Mouse (Mus musculus) liver, embryonic 14.5 days (tissue): ENCODE data around the gene Lingo2. TPM values are rescaled to one million over a fixed set of nuclear protein-coding genes. Genes with fewer than 3 reads are reported as not detected.

ENCODE experiments used
- ATAC-seq: fragments of 200-750 bp; cut with Nextera tagmentation; 2 replicates; pipeline ENCODE4 v1.8.0; 2017; ENCODE audit warnings: moderate number of reproducible peaks, mild to moderate bottlenecking, moderate library complexity; ENCODE audit not compliant: insufficient read depth
- DNase-seq, 3 experiments: peaks; one replicate each; pipeline ENCODE4 v3.0.0-alpha.2; 2012 to 2013; ENCODE audit warnings: low read depth in 3 of 3, low spot score in 3 of 3
- H3K27ac ChIP-seq: fragments of 300-500 bp; sonication (generic); 2 replicates; pipeline ENCODE4 v1.5.1; 2014; ENCODE audit warnings: moderate library complexity, mild to moderate bottlenecking, control low read depth, inconsistent platforms
- H3K27me3 ChIP-seq: fragments of 300-500 bp; sonication (generic); 2 replicates; pipeline ENCODE4 v1.6.1; 2014; ENCODE audit warnings: mild to moderate bottlenecking, low read length, moderate library complexity; ENCODE audit not compliant: control insufficient read depth, insufficient read depth
- H3K36me3 ChIP-seq: fragments of 300-500 bp; sonication (generic); replicated peaks from 2 replicates; pipeline ENCODE4 v1.6.1; 2014; ENCODE audit warnings: low read depth; ENCODE audit not compliant: control insufficient read depth, insufficient read depth
- H3K4me1 ChIP-seq, 2 experiments: fragments of 200-500 bp in 1 of 2; fragments of 300-500 bp in 1 of 2; sonication (generic) in 1 of 2; replicated peaks; 2 replicates each; pipeline ENCODE4 v1.6.1; 2012 to 2014; ENCODE audit warnings: antibody characterized with exemption in 1 of 2, inconsistent platforms in 1 of 2, low read length in 1 of 2; ENCODE audit not compliant: control insufficient read depth in 2 of 2, insufficient read depth in 2 of 2
- H3K4me2 ChIP-seq: fragments of 300-500 bp; sonication (generic); 2 replicates; pipeline ENCODE4 v1.6.1; 2014; ENCODE audit warnings: low read depth, mild to moderate bottlenecking, control low read depth, moderate library complexity
- H3K4me3 ChIP-seq, 2 experiments: fragments of 200-500 bp in 1 of 2; fragments of 300-500 bp in 1 of 2; sonication (generic) in 1 of 2; 2 replicates each; pipeline ENCODE4 v1.5.1; 2012 to 2014; ENCODE audit warnings: low read depth in 2 of 2, low read length in 2 of 2, mild to moderate bottlenecking in 2 of 2, control low read depth in 1 of 2, inconsistent platforms in 1 of 2, moderate library complexity in 1 of 2; ENCODE audit not compliant: insufficient read depth in 1 of 2
- H3K9ac ChIP-seq: fragments of 300-500 bp; sonication (generic); replicated peaks from 2 replicates; pipeline ENCODE4 v1.6.1; 2014; ENCODE audit warnings: mild to moderate bottlenecking, control low read depth, moderate library complexity
- H3K9me3 ChIP-seq: fragments of 300-500 bp; sonication (generic); 2 replicates; pipeline ENCODE4 v1.6.1; 2016; ENCODE audit warnings: low read length, mixed read lengths; ENCODE audit not compliant: control insufficient read depth
- CTCF ChIP-seq: IDR thresholded peaks from 2 replicates; pipeline ENCODE4 v1.5.1; 2016; ENCODE audit warnings: antibody characterized with exemption, low read depth, control low read depth
- EP300 ChIP-seq: IDR thresholded peaks from 2 replicates; pipeline ENCODE4 v1.6.1; 2016; ENCODE audit warnings: antibody characterized with exemption, low read depth
- WGBS: fragments of 180-500 bp; shearing (Covaris S2); extraction: QIAGEN DNeasy Blood & Tissue Kit; methylation state at CpG from one replicate; pipeline ENCODE4 v1.1.7; 2014; ENCODE audit not compliant: insufficient replicate concordance; 5-methylcytosine and 5-hydroxymethylcytosine counted together
- polyA plus RNA-seq, 2 experiments: library from polyadenylated mRNA; depleted of rRNA in 1 of 2; stranded (reverse) in 1 of 2; unstranded in 1 of 2; fragments of >200 nt; fragmentation: Nextera tagmentation in 1 of 2; extraction: Ambion mirVana in 1 of 2; gene quantifications; 2 replicates each; pipeline versions ENCODE4 v1.2.1 to v1.2.3; 2012 to 2014

Gene Lingo2
- polyA plus RNA-seq, 2 experiments = 0.01 TPM; not detected in 1

DNA sequence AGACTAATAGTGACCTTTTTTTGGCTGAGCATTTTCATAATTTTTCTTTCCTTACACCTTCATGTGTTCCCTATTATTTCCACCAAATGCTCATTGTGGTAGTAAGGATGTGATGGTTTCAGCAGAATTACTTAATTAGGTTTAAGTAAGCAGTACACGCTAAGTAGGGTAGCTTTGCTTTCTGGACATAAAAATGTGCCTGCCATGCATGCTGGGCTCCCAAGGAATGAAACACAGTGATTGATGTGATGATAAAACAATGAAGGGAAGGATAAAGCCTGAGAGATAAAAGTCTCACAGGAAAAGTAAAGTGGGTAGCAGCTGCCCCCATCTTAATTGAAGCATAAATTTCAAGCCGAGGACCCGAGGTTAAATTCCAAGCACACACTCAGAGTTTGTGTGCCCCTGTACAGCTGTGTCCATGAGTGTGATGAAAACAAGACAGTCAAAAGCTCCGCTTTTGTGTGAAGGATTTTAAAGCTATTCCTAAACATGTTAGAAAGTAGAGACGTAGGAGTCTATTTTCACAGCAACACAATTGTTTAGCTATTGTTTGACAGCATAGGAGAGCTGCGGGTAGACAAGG, 898.7 kb downstream of the Lingo2 start:
- no peak overlapping the region for H3K4me2 ChIP-seq
- no peak overlapping the region for H3K4me3 ChIP-seq
- no peaks in the 10 kb centered on the region for H3K4me1 ChIP-seq
- H3K27ac ChIP-seq = no peak overlapping the region
- H3K9ac ChIP-seq = no peak overlapping the region
- no peaks in the 10 kb centered on the region for H3K9me3 ChIP-seq
- 61% methylated on average over 6 of the region's 6 CpGs for WGBS
- no peaks in the 10 kb centered on the region for H3K27me3 ChIP-seq
- H3K36me3 ChIP-seq = no peaks in the 10 kb centered on the region
- DNase-seq = no peak
- ATAC-seq = no peak
- no peak for TF ChIP-seq EP300
- TF ChIP-seq CTCF = no peak

GRCm38 (mm10) chr4:36040361-36040760, 911.2 kb downstream of the Lingo2 start:
- WGBS = 61% methylated on average over 3 of the region's 3 CpGs
- no peak overlapping the region for H3K9ac ChIP-seq
- H3K4me2 ChIP-seq = no peak overlapping the region
- H3K27me3 ChIP-seq = no peaks in the 10 kb centered on the region
- H3K4me3 ChIP-seq = no peak overlapping the region
- H3K4me1 ChIP-seq = no peaks in the 10 kb centered on the region
- no peaks in the 10 kb centered on the region for H3K36me3 ChIP-seq
- ATAC-seq (no peak), DNase-seq (no peak)
- no peaks in the 10 kb centered on the region for H3K9me3 ChIP-seq
- no peak for TF ChIP-seq CTCF
- TF ChIP-seq EP300 = no peak
- H3K27ac ChIP-seq = no peak overlapping the region

- H3K4me1 ChIP-seq = no peaks in the 10 kb centered on the region
- no peaks in the 10 kb centered on the region for H3K27me3 ChIP-seq
- H3K9me3 ChIP-seq = no peaks in the 10 kb centered on the region
- H3K4me3 ChIP-seq = no peak overlapping the region
- no peak for TF ChIP-seq EP300
- no peak for TF ChIP-seq CTCF
- 68% methylated on average over 2 of the region's 2 CpGs for WGBS
- no peak for DNase-seq
- H3K9ac ChIP-seq = no peak overlapping the region
- no peak overlapping the region for H3K4me2 ChIP-seq
- no peak overlapping the region for H3K27ac ChIP-seq
- no peak for ATAC-seq
- H3K36me3 ChIP-seq = no peaks in the 10 kb centered on the region
These were observed 912.8 kb downstream of the Lingo2 start for GRCm38 (mm10) chr4:36038742-36039141.

- DNase-seq = no peak
- 60% methylated on average over 5 of the region's 5 CpGs for WGBS
- no peak for ATAC-seq
These were observed 919.5 kb downstream of the Lingo2 start for GRCm38 (mm10) chr4:36032039-36032438.

DNA sequence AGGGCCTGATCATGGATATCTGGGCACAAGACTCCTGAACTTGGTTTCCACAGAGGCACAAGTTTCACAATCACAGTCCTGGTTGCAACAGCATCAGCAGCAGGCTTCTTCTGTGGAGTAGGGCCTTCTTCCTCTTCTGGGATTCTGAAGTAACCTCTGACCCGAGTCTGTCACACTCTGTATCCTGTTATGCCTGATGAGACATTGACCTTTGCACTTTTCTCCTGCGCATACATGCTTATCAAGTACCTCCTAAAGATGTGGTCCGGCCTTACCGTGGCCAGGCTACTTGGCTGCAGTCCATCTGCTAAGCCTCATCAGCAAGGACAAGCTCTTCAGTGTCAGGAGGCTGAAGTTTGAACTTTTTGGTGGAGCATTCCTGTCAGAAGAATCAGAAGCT, 937.4 kb downstream of the Lingo2 start:
- no peak for DNase-seq

More at GRCm38 (mm10) chr4:36032039-36032438, 919.5 kb downstream of the Lingo2 start:
- H3K27ac ChIP-seq = no peak overlapping the region
- TF ChIP-seq EP300 (no peak), CTCF (no peak)
- H3K4me3 ChIP-seq = no peak overlapping the region
- no peaks in the 10 kb centered on the region for H3K27me3 ChIP-seq
- H3K9ac ChIP-seq = no peak overlapping the region
- no peak overlapping the region for H3K4me2 ChIP-seq
- H3K9me3 ChIP-seq = no peaks in the 10 kb centered on the region
- H3K36me3 ChIP-seq = no peaks in the 10 kb centered on the region
- no peaks in the 10 kb centered on the region for H3K4me1 ChIP-seq

More for the DNA sequence above, 937.4 kb downstream of the Lingo2 start:
- Histone ChIP-seq H3K36me3 (no peaks in the 10 kb centered on the region), H3K4me1 (no peaks in the 10 kb centered on the region), H3K4me2 (no peak overlapping the region), H3K27me3 (no peaks in the 10 kb centered on the region), H3K4me3 (no peak overlapping the region), H3K9me3 (no peaks in the 10 kb centered on the region), H3K27ac (no peak overlapping the region), H3K9ac (no peak overlapping the region)
- ATAC-seq = peak; percentile 41; the same call in 1 of the 2 replicates
- whole genome bisulfite sequencing = 40% methylated on average over 4 of the region's 4 CpGs
- TF ChIP-seq CTCF = no peak
- no peak for TF ChIP-seq EP300
